Mouse (Mus musculus) CD4-positive naive resting alpha-beta T cell, adult 57 days (primary cell): ENCODE results near the gene Otud3. TPM values are rescaled to one million over a fixed set of nuclear protein-coding genes. Genes with fewer than 3 reads are reported as not detected.

ENCODE experiments used
- total RNA-seq: library from RNA; stranded (reverse); gene quantifications from one replicate; pipeline ENCODE4 v1.2.4, GENCODE M21; 2023

The Otud3 gene
- 9.5 TPM for total RNA-seq

DNA sequence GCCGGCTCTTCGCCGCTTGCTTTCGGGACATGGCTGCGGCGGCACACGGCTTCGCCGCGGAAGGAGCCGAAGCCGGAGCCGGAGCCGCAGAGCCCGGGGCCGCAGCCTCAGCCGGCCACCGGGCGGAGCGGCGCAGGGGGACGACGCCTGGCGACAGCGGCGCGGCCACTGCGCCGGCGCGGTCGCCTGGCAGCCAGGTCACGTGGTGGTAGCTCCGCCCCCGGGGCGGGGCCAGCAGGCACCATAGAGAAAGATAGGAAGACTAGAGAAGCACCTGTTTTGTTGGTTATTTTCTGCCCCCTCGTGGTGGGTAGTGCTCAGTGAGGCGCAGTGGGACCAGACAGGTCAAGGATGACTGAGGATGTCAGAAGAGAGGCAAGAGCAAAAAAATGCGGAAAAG lies at the start of gene Otud3:
TSS of gene Otud3 (minus strand) at position 149 of the 400 bp plus-strand sequence.

GRCm38 (mm10) chr4:138877731-138878130 lies 36.0 kb downstream of the Otud3 start, which contains the start of gene Pla2g2e:
Gene Pla2g2e, plus strand, starts transcription at chr4:138877942.

GRCm38 (mm10) chr4:138873864-138874263 lies 39.9 kb downstream of the Otud3 start, which contains the start of gene Gm13030:
Gene Gm13030, minus strand, starts transcription at chr4:138873964.

DNA sequence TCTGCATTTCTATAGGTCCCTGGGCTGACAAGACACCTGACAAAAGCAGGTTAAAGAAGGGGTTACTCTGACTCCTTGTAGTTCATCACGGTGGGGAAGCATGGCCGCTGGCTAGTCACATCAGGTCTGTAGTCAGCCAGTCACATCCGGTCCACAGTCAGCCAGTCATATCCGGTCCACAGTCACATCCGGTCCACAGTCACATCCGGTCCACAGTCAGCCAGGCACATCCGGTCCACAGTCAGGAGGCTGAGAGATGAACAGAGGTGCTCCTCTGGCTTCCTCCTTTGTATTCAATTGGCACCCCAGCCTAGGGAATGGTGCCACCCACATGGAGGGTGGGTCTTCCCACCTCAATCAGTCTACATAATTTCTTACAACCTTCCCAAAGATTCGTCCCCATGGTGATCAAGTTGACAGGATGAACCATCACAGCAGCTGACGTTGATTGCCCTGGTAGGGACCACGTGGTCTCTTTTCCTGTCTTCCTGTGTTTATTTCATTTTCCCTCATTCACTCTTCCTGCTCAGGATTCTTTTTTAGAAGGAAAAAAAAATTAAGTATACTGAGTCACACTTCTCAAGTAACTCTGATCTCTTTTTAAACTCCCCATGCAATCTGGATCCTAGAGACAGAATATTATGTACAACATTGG lies 50.3 kb downstream of the Otud3 start, which contains the start of gene Pla2g5:
TSS of gene Pla2g5 (minus strand) at position 139 of the 655 bp plus-strand sequence.

Other genes with a start within 250 kb of the Otud3 start
- not detected for gene Pla2g2c, start 189.2 kb downstream of the Otud3 start, total RNA-seq
- 0.18 TPM for gene Ubxn10, start 176.8 kb downstream of the Otud3 start, total RNA-seq
- gene Pla2g2f, start 156.3 kb downstream of the Otud3 start, total RNA-seq: not detected
- gene Pla2g2d, start 138.2 kb downstream of the Otud3 start, total RNA-seq: 0.71 TPM
- gene Pla2g5, start 50.5 kb downstream of the Otud3 start, total RNA-seq: 1.8 TPM
- not detected for gene Gm13030, start 40.0 kb downstream of the Otud3 start, total RNA-seq
- gene Pla2g2e, start 36.0 kb downstream of the Otud3 start, total RNA-seq: 0.80 TPM
- not detected for gene Rnf186, start 53.2 kb upstream of the Otud3 start, total RNA-seq
- 38.1 TPM for gene Tmco4, start 58.9 kb upstream of the Otud3 start, total RNA-seq
- not detected for gene Htr6, start 161.6 kb upstream of the Otud3 start, total RNA-seq
- gene Nbl1, start 179.0 kb upstream of the Otud3 start, total RNA-seq: 3.2 TPM
- gene Minos1, start 217.2 kb upstream of the Otud3 start, total RNA-seq: 105 TPM